Mouse (Mus musculus) heart, adult 2 months (tissue): ENCODE data around the gene Cog5. TPM values are rescaled to one million over a fixed set of nuclear protein-coding genes. Genes with fewer than 3 reads are reported as not detected.

Experiments
- DNase-seq, 2 experiments: peaks; one replicate each; pipeline ENCODE4 v3.0.0; 2021
- H3K27ac ChIP-seq: fragments of 200-600 bp; 2 replicates; pipeline ENCODE4 v1.8.1; 2022
- H3K27me3 ChIP-seq: fragments of 200-500 bp; 2 replicates; pipeline ENCODE4 v1.6.1; 2012; ENCODE audit warnings: mild to moderate bottlenecking, low read length, inconsistent platforms, mixed read lengths; ENCODE audit not compliant: control insufficient read depth, insufficient read depth
- H3K36me3 ChIP-seq: fragments of 200-500 bp; 2 replicates; pipeline ENCODE4 v1.6.1; 2012; ENCODE audit warnings: low read length, inconsistent platforms; ENCODE audit not compliant: control insufficient read depth, insufficient read depth
- H3K4me1 ChIP-seq: fragments of 200-500 bp; 2 replicates; pipeline ENCODE4 v1.6.1; 2011; ENCODE audit warnings: low read length; ENCODE audit not compliant: control insufficient read depth, insufficient read depth
- H3K4me3 ChIP-seq: fragments of 200-600 bp; 2 replicates; pipeline ENCODE4 v1.8.1; 2022
- H3K79me2 ChIP-seq: fragments of 200-500 bp; replicated peaks from 2 replicates; pipeline ENCODE4 v1.6.1; 2012; ENCODE audit warnings: mild to moderate bottlenecking, inconsistent platforms, low read length, moderate library complexity, mixed read lengths; ENCODE audit not compliant: control insufficient read depth, insufficient read depth
- H3K9ac ChIP-seq: fragments of 200-500 bp; 2 replicates; pipeline ENCODE4 v1.6.1; 2012; ENCODE audit warnings: low read depth, mild to moderate bottlenecking, control low read depth, inconsistent platforms, low read length, mixed read lengths
- CTCF ChIP-seq: fragments of 200-600 bp; IDR thresholded peaks from 2 replicates; pipeline ENCODE4 v1.8.1; 2022; ENCODE audit warnings: antibody characterized with exemption, mild to moderate bottlenecking, moderate library complexity
- EP300 ChIP-seq: fragments of 200-500 bp; IDR thresholded peaks from 2 replicates; pipeline ENCODE4 v1.6.1; 2011; ENCODE audit warnings: low read depth, low read length, control low read depth; ENCODE audit not compliant: insufficient read depth
- POLR2A ChIP-seq: fragments of 200-500 bp; IDR thresholded peaks from 2 replicates; pipeline ENCODE4 v1.6.1; 2011; ENCODE audit warnings: mild to moderate bottlenecking, low read depth, low read length, control low read depth; ENCODE audit not compliant: insufficient read depth
- WGBS: fragments of 180-500 bp; shearing (Covaris S2); methylation state at CpG from one replicate; pipeline ENCODE4 v1.1.7; 2018; 5-methylcytosine and 5-hydroxymethylcytosine counted together
- intact Hi-C: fragments of 180-260 bp; cut with DNase I; formaldehyde crosslinking; loops from one replicate; pipeline ENCODE4 v1.15.1; 2025
- polyA plus RNA-seq: library from polyadenylated mRNA; depleted of rRNA; stranded (reverse); fragments of >200 nt; gene quantifications from 2 replicates; pipeline ENCODE4 v1.2.3, GENCODE M21; 2012
- total RNA-seq, 2 experiments: library from RNA; stranded (reverse); gene quantifications; 2 replicates each; pipeline ENCODE4 v1.2.3; 2021

Gene Cog5
- total and polyA plus RNA-seq, 3 experiments: 24.7 to 58.3 (median 55.8) TPM

- no peaks in the 10 kb centered on the region for H3K27me3 ChIP-seq
Observed at GRCm38 (mm10) chr12:31755885-31756755, 101.5 kb downstream of the Cog5 start.

GRCm38 (mm10) chr12:31773612-31774011 lies 118.9 kb downstream of the Cog5 start:
- Histone ChIP-seq H3K27ac (no peak overlapping the region), H3K79me2 (no peaks in the 10 kb centered on the region; the same call in 1 of the 2 replicates), H3K9ac (no peak overlapping the region), H3K4me3 (no peak overlapping the region), H3K36me3 (no peaks in the 10 kb centered on the region), H3K4me1 (no peaks in the 10 kb centered on the region), H3K27me3 (no peaks in the 10 kb centered on the region)
- TF ChIP-seq EP300 (no peak), CTCF (no peak), POLR2A (no peak)
- 94% methylated on average over 3 of the region's 3 CpGs for WGBS
- no peak for DNase-seq
- intact Hi-C loops: no loop called here

More at GRCm38 (mm10) chr12:31755885-31756755, 101.5 kb downstream of the Cog5 start:
- H3K27ac ChIP-seq: no peak overlapping the region
- TF ChIP-seq CTCF (no peak), EP300 (no peak), POLR2A (no peak)
- H3K4me1 ChIP-seq: peaks cover 3% of the 10 kb centered on the region
- no peak overlapping the region for H3K4me3 ChIP-seq
- intact Hi-C loops: no loop called here
- no peak overlapping the region for H3K9ac ChIP-seq
- H3K79me2 ChIP-seq: no peaks in the 10 kb centered on the region
- WGBS: 47% methylated on average over 2 of the region's 2 CpGs
- no peaks in the 10 kb centered on the region for H3K36me3 ChIP-seq
- no peak for DNase-seq

GRCm38 (mm10) chr12:31784291-31784690 lies 129.6 kb downstream of the Cog5 start:
- Histone ChIP-seq H3K4me1 (no peaks in the 10 kb centered on the region), H3K9ac (no peak overlapping the region), H3K36me3 (no peaks in the 10 kb centered on the region), H3K4me3 (no peak overlapping the region), H3K27me3 (no peaks in the 10 kb centered on the region), H3K79me2 (no peaks in the 10 kb centered on the region), H3K27ac (no peak overlapping the region)
- intact Hi-C loops: no loop called here
- TF ChIP-seq CTCF: no peak
- TF ChIP-seq POLR2A: no peak
- no peak for TF ChIP-seq EP300
- WGBS: 89% methylated on average over 1 of the region's 1 CpGs
- no peak for DNase-seq

GRCm38 (mm10) chr12:31788530-31788929 lies 133.9 kb downstream of the Cog5 start:
- Histone ChIP-seq H3K4me3 (no peak overlapping the region), H3K4me1 (no peaks in the 10 kb centered on the region), H3K79me2 (no peaks in the 10 kb centered on the region), H3K36me3 (no peaks in the 10 kb centered on the region), H3K27me3 (no peaks in the 10 kb centered on the region), H3K9ac (no peak overlapping the region), H3K27ac (no peak overlapping the region)
- no peak for TF ChIP-seq CTCF
- no peak for TF ChIP-seq EP300
- no peak for TF ChIP-seq POLR2A
- DNase-seq: no peak
- 90% methylated on average over 3 of the region's 3 CpGs for WGBS
- intact Hi-C loops: no loop called here

GRCm38 (mm10) chr12:31806410-31807154 lies 151.9 kb downstream of the Cog5 start:
- TF ChIP-seq POLR2A (no peak), CTCF (no peak), EP300 (no peak)
- no peak for DNase-seq
- Histone ChIP-seq H3K9ac (no peak overlapping the region), H3K27ac (no peak overlapping the region), H3K27me3 (no peaks in the 10 kb centered on the region), H3K36me3 (no peaks in the 10 kb centered on the region; the same call in 1 of the 2 replicates), H3K4me1 (no peaks in the 10 kb centered on the region), H3K79me2 (no peaks in the 10 kb centered on the region), H3K4me3 (no peak overlapping the region)
- WGBS: 62% methylated on average over 5 of the region's 5 CpGs
- intact Hi-C loops: no loop called here

- H3K4me1 ChIP-seq: no peaks in the 10 kb centered on the region; the same call in 1 of the 2 replicates
- H3K9ac ChIP-seq: no peak overlapping the region
- H3K79me2 ChIP-seq: no peaks in the 10 kb centered on the region
- no peak for TF ChIP-seq POLR2A
- no peak for TF ChIP-seq EP300
- TF ChIP-seq CTCF: no peak
- no peak overlapping the region for H3K4me3 ChIP-seq
- no peak overlapping the region for H3K27ac ChIP-seq
- DNase-seq: no peak
- intact Hi-C loops: no loop called here
- WGBS: 68% methylated on average over 3 of the region's 3 CpGs
- peaks cover 5% of the 10 kb centered on the region for H3K36me3 ChIP-seq
- H3K27me3 ChIP-seq: no peaks in the 10 kb centered on the region
Observed at GRCm38 (mm10) chr12:31818051-31818461, 163.4 kb downstream of the Cog5 start.
